Mouse (Mus musculus) kidney, embryonic 15.5 days (tissue): ENCODE data around the gene Exoc4. TPM values are rescaled to one million over a fixed set of nuclear protein-coding genes. Genes with fewer than 3 reads are reported as not detected.

Source experiments
- ATAC-seq: fragments of 200-750 bp; cut with Nextera tagmentation; replicated peaks from 2 replicates; pipeline ENCODE4 v1.8.0; 2017; ENCODE audit warnings: moderate TSS enrichment; ENCODE audit not compliant: low FRiP score
- H3K27ac ChIP-seq: fragments of 300-500 bp; sonication (generic); 2 replicates; pipeline ENCODE4 v1.5.1; 2015; ENCODE audit warnings: mild to moderate bottlenecking, inconsistent platforms
- H3K27me3 ChIP-seq: fragments of 300-500 bp; sonication (generic); 2 replicates; pipeline ENCODE4 v1.6.1; 2015; ENCODE audit warnings: inconsistent platforms
- H3K36me3 ChIP-seq: fragments of 300-500 bp; sonication (generic); 2 replicates; pipeline ENCODE4 v1.6.1; 2015; ENCODE audit warnings: inconsistent platforms
- H3K4me1 ChIP-seq: fragments of 300-500 bp; sonication (generic); 2 replicates; pipeline ENCODE4 v1.6.1; 2015; ENCODE audit warnings: inconsistent platforms
- H3K4me2 ChIP-seq: fragments of 300-500 bp; sonication (generic); 2 replicates; pipeline ENCODE4 v1.6.1; 2015; ENCODE audit warnings: moderate library complexity, mild to moderate bottlenecking, inconsistent platforms
- H3K4me3 ChIP-seq: fragments of 300-500 bp; sonication (generic); replicated peaks from 2 replicates; pipeline ENCODE4 v1.5.1; 2015; ENCODE audit warnings: mild to moderate bottlenecking, inconsistent platforms
- H3K9ac ChIP-seq: fragments of 300-500 bp; sonication (generic); 2 replicates; pipeline ENCODE4 v1.6.1; 2015; ENCODE audit warnings: mild to moderate bottlenecking, inconsistent platforms
- H3K9me3 ChIP-seq: fragments of 300-500 bp; sonication (generic); replicated peaks from 2 replicates; pipeline ENCODE4 v1.6.1; 2016; ENCODE audit warnings: inconsistent platforms
- WGBS: fragments of 180-500 bp; shearing (Covaris S2); methylation state at CpG from one replicate; pipeline ENCODE4 v1.1.7; 2015; ENCODE audit warnings: mixed read lengths; 5-methylcytosine and 5-hydroxymethylcytosine counted together
- polyA plus RNA-seq: library from polyadenylated mRNA; unstranded; fragments of >200 nt; fragmentation: Nextera tagmentation; extraction: Ambion mirVana; gene quantifications from 2 replicates; pipeline ENCODE4 v1.2.1, GENCODE M21; 2015

Gene Exoc4
- polyA plus RNA-seq, 1 experiment from 2014 or later: 39.9 TPM

DNA sequence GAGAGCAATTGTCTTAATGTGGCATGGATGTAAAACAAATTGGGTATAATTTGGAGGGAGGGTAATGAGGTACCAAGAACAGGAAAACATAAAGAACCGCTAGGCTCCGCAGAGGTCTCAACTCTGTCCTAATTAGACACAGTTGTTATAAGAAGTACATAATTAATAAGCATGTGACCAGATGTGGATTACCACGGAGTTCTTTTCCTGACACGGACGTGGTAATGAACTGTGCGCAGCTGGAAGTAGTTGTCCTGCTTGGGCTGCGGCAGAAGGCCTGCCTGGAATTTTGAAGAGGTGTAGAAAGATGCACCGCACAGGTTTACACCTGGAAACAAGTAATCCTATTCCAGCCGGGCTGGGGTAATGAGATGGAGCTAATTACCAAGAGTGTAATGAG, 729.0 kb downstream of the Exoc4 start:
- 69% methylated on average over 9 of the region's 9 CpGs for WGBS
- Histone ChIP-seq H3K9ac (no peak overlapping the region), H3K27ac (no peak overlapping the region), H3K36me3 (no peaks in the 10 kb centered on the region), H3K27me3 (no peaks in the 10 kb centered on the region), H3K4me1 (peaks cover 5% of the 10 kb centered on the region), H3K9me3 (no peaks in the 10 kb centered on the region), H3K4me3 (no peak overlapping the region), H3K4me2 (no peak overlapping the region)
- ATAC-seq: 0 out of 2 replicates have a peak, but pooled peaks have one; percentile 6

DNA sequence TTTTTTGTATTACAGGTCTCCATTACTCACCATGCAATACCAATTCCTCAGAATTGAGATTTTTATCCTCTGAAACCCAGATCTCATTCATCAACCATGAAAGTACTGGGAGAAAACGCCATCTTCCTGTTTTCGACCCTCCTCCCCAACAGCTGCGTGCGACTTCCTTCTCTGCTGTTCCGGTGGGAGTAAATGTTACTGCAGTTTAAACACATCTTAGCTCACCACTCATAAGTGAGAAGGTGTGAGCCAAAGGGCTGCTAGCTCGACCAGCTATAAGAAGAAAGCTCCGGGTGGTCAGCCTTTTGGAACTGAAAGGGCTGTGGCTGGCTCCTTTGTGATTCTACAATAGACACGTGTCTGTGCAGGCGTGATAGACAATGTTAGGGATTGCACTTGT, 733.8 kb downstream of the Exoc4 start:
- Histone ChIP-seq H3K9ac (no peak overlapping the region), H3K4me3 (no peak overlapping the region), H3K36me3 (no peaks in the 10 kb centered on the region), H3K9me3 (no peaks in the 10 kb centered on the region), H3K4me2 (no peak overlapping the region), H3K27ac (no peak overlapping the region), H3K27me3 (no peaks in the 10 kb centered on the region), H3K4me1 (no peaks in the 10 kb centered on the region)
- ATAC-seq: no peak
- WGBS: 75% methylated on average over 9 of the region's 9 CpGs

DNA sequence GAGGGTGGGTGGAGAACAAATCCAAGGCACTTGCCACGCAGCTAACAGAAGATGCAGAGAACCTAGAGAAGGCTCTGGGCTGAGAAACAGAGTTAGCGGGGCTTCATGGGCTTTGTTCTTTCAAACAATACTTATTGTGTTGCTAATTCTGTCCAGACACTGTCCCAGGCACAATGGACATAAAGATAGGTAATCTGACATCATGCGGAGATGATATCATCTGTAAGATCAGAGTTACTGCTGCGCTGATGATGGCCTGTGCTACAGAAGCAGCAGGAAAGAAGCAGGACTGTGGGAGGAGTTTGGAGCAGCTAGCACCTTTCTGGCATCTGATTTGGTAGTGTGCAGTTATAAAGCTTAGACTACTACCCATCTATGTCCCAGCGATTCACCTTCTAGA, 738.2 kb downstream of the Exoc4 start:
- Histone ChIP-seq H3K27ac (no peak overlapping the region), H3K9ac (no peak overlapping the region), H3K4me1 (no peaks in the 10 kb centered on the region), H3K4me3 (no peak overlapping the region), H3K36me3 (no peaks in the 10 kb centered on the region), H3K9me3 (no peaks in the 10 kb centered on the region), H3K4me2 (no peak overlapping the region), H3K27me3 (no peaks in the 10 kb centered on the region)
- ATAC-seq: no peak
- WGBS: 72% methylated on average over 5 of the region's 5 CpGs

DNA sequence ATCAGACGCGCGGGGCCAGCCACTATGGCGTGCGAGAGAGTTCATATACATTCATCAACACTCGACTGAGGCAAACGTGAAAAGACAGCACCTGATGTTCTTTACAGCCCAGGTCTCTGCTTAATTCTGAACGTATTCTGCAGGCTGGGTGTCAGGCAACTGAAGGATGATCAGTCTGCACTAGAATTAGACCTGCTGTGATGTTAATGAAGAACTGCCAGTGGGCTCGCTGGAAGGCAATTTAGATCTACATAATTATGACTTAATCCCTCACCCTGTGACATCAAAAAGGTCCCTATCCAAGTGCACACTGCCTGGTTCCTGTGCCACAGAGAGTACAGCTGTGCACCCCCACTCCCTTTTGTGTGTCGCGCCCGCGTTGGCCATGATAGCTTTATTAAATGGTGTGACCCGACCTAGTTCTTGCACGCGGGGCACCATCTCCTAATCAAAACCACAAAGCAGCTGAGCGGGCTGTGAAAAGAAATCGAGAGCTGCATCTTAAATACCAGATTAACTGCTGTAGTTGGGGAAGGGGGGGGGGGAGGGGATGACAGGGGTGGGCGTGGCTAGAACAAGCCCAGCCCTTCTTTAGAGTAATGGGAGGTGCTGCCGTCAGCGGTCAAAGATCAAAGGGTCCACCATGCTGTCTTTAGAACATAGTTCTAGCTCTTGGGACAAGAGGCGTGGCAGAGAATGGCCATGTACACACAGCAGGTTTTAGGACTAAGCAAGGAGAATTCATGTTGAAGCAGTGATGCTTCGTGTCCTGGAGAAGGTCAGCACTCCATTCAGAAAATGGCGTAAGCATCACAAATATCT, 743.5 kb downstream of the Exoc4 start:
- Histone ChIP-seq H3K4me1 (no peaks in the 10 kb centered on the region), H3K4me3 (no peak overlapping the region), H3K9me3 (no peaks in the 10 kb centered on the region), H3K9ac (no peak overlapping the region), H3K27ac (no peak overlapping the region), H3K36me3 (no peaks in the 10 kb centered on the region), H3K27me3 (no peaks in the 10 kb centered on the region), H3K4me2 (no peak overlapping the region)
- ATAC-seq: no peak
- WGBS: 48% methylated on average over 24 of the region's 24 CpGs

DNA sequence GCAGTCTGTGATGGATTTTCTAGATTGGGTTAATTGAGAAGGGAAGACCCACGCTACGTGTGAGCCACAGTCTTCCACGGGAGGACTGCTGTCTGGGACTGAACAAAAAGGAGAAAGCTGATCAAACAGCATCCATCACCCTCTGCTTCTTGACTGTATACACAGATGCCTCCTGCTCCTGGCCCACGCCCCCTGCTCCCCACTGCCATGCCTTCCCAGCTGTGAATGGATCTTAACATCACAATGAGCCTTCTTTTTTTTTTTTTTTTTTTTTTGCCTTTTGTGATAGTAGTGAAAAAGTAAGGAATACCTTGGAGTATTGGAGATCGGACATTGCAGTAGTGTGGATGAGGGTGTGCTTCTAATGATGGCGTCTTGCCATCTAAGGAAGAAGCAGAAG, 745.0 kb downstream of the Exoc4 start:
- Histone ChIP-seq H3K9me3 (no peaks in the 10 kb centered on the region), H3K9ac (no peak overlapping the region), H3K4me1 (peaks cover 2% of the 10 kb centered on the region; the same call in 1 of the 2 replicates), H3K27me3 (no peaks in the 10 kb centered on the region), H3K36me3 (no peaks in the 10 kb centered on the region), H3K4me2 (no peak overlapping the region), H3K4me3 (no peak overlapping the region), H3K27ac (no peak overlapping the region)
- WGBS: 78% methylated on average over 6 of the region's 6 CpGs
- ATAC-seq: no peak

DNA sequence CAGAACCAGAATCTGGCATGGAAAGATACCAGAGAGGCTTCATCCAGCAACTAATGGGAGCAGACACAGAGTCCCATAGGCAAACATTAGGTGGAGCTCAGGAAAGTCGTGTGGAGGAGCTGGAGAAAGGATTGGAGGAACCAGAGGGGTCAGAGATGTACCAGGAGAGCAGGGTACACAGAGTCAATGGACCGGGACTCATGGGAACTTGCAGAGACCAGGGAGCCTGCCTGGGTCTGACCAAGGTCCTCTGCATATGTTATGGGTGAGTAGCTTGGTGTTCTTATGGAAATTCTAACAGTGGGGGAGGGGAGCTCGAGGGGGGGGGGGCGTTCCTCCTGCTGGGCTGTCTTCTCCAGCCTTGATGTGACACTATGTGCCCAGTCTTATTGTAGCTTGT, 749.7 kb downstream of the Exoc4 start:
- ATAC-seq: peak; percentile 84
- H3K4me2 ChIP-seq: no peak overlapping the region
- no peak overlapping the region for H3K27ac ChIP-seq
- H3K36me3 ChIP-seq: no peaks in the 10 kb centered on the region
- peaks cover 4% of the 10 kb centered on the region; the same call in 1 of the 2 replicates for H3K4me1 ChIP-seq
- no peaks in the 10 kb centered on the region for H3K9me3 ChIP-seq
- 36% methylated on average over 4 of the region's 4 CpGs for WGBS
- no peak overlapping the region for H3K4me3 ChIP-seq
- no peak overlapping the region for H3K9ac ChIP-seq
- no peaks in the 10 kb centered on the region for H3K27me3 ChIP-seq

DNA sequence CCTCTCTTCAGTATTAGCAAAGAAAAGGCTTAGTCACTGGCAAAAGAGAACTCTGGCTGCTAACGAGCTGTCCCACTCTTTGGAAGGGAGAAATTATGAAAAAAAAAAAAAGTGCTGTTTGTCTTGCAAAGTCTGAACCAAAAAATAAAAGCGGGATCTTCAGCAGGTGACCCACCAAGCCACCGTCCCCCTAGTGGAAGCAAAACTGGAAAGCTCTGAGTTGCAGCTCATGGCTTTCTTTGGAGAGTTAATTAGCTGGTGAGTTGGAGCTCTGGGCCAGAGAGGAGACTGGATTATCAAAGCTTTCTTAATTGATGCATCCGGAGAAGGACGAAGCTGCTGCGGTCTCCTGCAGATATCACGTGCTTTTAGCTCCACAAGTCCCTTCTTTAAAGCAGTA, 750.6 kb downstream of the Exoc4 start:
- H3K27ac ChIP-seq: no peak overlapping the region
- H3K4me2 ChIP-seq: no peak overlapping the region
- no peak overlapping the region for H3K9ac ChIP-seq
- ATAC-seq: no peak
- H3K27me3 ChIP-seq: no peaks in the 10 kb centered on the region
- no peaks in the 10 kb centered on the region for H3K36me3 ChIP-seq
- H3K4me3 ChIP-seq: no peak overlapping the region
- H3K9me3 ChIP-seq: no peaks in the 10 kb centered on the region
- 36% methylated on average over 7 of the region's 7 CpGs for WGBS
- peaks cover 4% of the 10 kb centered on the region; the same call in 1 of the 2 replicates for H3K4me1 ChIP-seq

DNA sequence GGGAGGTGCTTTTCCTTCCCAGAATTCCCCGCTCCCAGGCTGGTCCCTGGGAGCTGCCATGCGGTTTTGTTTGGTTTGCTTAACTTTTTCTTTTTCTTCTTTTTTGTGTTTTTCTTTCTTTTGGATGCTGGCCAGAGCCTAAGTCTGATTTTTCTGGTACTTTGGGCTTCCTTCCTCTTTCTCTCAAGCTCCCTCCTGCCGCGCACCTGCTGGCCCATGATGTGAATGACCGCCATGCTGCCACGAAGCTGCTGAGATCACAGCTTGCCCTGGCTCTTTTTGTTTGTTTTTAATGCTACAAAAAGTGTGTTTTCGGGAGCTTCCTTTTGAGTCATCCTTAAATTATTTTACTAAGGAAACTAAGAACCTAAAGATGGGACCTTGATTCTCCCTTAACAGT, 751.8 kb downstream of the Exoc4 start:
- no peak overlapping the region for H3K4me2 ChIP-seq
- H3K9ac ChIP-seq: no peak overlapping the region
- no peaks in the 10 kb centered on the region for H3K9me3 ChIP-seq
- H3K4me3 ChIP-seq: no peak overlapping the region
- ATAC-seq: no peak
- WGBS: 82% methylated on average over 7 of the region's 7 CpGs
- H3K27me3 ChIP-seq: no peaks in the 10 kb centered on the region
- H3K27ac ChIP-seq: no peak overlapping the region
- peaks cover 4% of the 10 kb centered on the region; the same call in 1 of the 2 replicates for H3K4me1 ChIP-seq
- no peaks in the 10 kb centered on the region for H3K36me3 ChIP-seq

DNA sequence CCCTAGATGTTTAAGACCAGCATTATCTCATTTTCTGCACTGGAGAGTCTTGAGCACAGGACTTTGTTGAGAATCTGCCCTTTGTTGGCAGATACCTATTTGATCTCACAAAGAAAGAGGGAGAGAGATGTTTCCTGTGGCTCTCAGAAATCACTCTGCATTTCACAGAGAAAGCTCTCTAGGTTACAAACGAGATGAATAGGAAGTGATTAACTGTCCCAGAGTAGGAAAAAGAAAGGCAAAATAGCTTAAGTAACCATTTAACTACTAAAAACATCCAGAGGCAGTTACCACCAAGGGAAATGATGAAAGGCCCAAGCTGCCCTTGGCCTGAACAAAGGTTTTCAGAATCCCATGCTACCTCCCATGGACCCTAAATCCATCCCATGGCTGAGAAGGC, 754.1 kb downstream of the Exoc4 start:
- H3K9me3 ChIP-seq: no peaks in the 10 kb centered on the region
- no peaks in the 10 kb centered on the region for H3K27me3 ChIP-seq
- no peak overlapping the region for H3K9ac ChIP-seq
- H3K4me1 ChIP-seq: peaks cover 4% of the 10 kb centered on the region; the same call in 1 of the 2 replicates
- H3K4me2 ChIP-seq: no peak overlapping the region
- WGBS: 20% methylated on average over 1 of the region's 1 CpGs
- no peak overlapping the region for H3K27ac ChIP-seq
- no peaks in the 10 kb centered on the region for H3K36me3 ChIP-seq
- no peak overlapping the region for H3K4me3 ChIP-seq
- no peak for ATAC-seq

DNA sequence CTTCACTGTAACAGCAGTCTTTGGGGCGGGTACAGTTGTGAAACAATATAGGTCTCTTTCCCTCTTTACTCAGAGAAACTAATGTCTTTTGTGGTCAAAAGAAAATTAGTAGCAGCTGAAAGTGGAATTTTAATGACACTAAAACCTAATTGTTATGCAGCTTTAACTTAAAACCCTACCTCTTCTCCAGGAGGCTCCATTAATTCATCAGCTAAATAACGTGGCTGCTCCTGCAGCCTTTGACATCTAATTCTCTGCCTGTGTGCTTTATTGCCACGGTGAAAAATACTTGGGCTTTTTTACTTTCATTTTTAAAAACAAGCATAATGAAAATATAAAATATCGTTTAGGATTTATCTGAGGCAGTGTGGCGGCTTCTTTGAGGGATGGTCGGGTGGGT, 764.6 kb downstream of the Exoc4 start:
- 74% methylated on average over 6 of the region's 6 CpGs for WGBS
- H3K27ac ChIP-seq: no peak overlapping the region

More for the DNA sequence above, 764.6 kb downstream of the Exoc4 start:
- Histone ChIP-seq H3K9ac (no peak overlapping the region), H3K27me3 (no peaks in the 10 kb centered on the region), H3K36me3 (no peaks in the 10 kb centered on the region), H3K4me2 (no peak overlapping the region), H3K4me1 (no peaks in the 10 kb centered on the region), H3K4me3 (no peak overlapping the region), H3K9me3 (no peaks in the 10 kb centered on the region)
- ATAC-seq: no peak
